Mouse (Mus musculus) heart, postnatal 0 days (tissue): ENCODE measurements at regions not wholly inside any gene's neighbourhood (a gene's known extent, or its start where the extent isn't known, plus 50 kb on each side); places are given as distances from the start of the nearest gene placed in this dataset.

Experiments
- CTCF ChIP-seq: IDR thresholded peaks from 2 replicates; pipeline ENCODE4 v1.5.1; 2016; ENCODE audit warnings: antibody characterized with exemption, control low read depth, low read depth
- EP300 ChIP-seq: IDR thresholded peaks from 2 replicates; pipeline ENCODE4 v1.6.1; 2016; ENCODE audit warnings: antibody characterized with exemption, low read depth

GRCm38 (mm10) chr7:117755830-117756229 lies 360.2 kb downstream of the Rps15a start:
- TF ChIP-seq CTCF (no peak), EP300 (no peak)
